Mouse (Mus musculus) MEL (cell line): ENCODE data around the gene AC124502.3.

Source experiments
- CTCF ChIP-seq, 3 experiments: IDR thresholded peaks in 2 of 3; conservative IDR thresholded peaks in 1 of 3; 2 replicates each; pipeline ENCODE4 v1.5.1; 2011 to 2012; ENCODE audit warnings: low read length in 3 of 3, low read depth in 2 of 3, mild to moderate bottlenecking in 2 of 3, improper control_type of control experiment in 1 of 3, inconsistent platforms in 1 of 3, mixed read lengths in 1 of 3, moderate library complexity in 1 of 3; ENCODE audit not compliant: control insufficient read depth in 1 of 3, insufficient read depth in 1 of 3, poor library complexity in 1 of 3, severe bottlenecking in 1 of 3
- EP300 ChIP-seq, 2 experiments: IDR thresholded peaks; 2 replicates each; pipeline ENCODE4 v1.6.1; 2011; ENCODE audit warnings: improper control_type of control experiment in 2 of 2, low read length in 2 of 2, low read depth in 1 of 2, mild to moderate bottlenecking in 1 of 2
- GATA1 ChIP-seq: IDR thresholded peaks from 2 replicates; pipeline ENCODE4 v1.6.1; 2011; ENCODE audit warnings: low read depth, low read length, improper control_type of control experiment
- HCFC1 ChIP-seq: IDR thresholded peaks from 2 replicates; pipeline ENCODE4 v1.6.1; 2012; ENCODE audit warnings: low read depth, mild to moderate bottlenecking, inconsistent platforms, low read length, improper control_type of control experiment, moderate library complexity
- MAX ChIP-seq: IDR thresholded peaks from 2 replicates; pipeline ENCODE4 v1.6.1; 2011; ENCODE audit warnings: low read length, improper control_type of control experiment
- POLR2A ChIP-seq, 2 experiments: IDR thresholded peaks; 2 replicates each; pipeline ENCODE4 v1.6.1; 2011 to 2012; ENCODE audit warnings: low read length in 2 of 2, mild to moderate bottlenecking in 2 of 2, control low read depth in 1 of 2, improper control_type of control experiment in 1 of 2, low read depth in 1 of 2, moderate library complexity in 1 of 2; ENCODE audit not compliant: control insufficient read depth in 1 of 2, insufficient read depth in 1 of 2, poor library complexity in 1 of 2
- TAL1 ChIP-seq: IDR thresholded peaks from 2 replicates; pipeline ENCODE4 v1.6.1; 2012; ENCODE audit warnings: mild to moderate bottlenecking, inconsistent platforms, low read length, moderate library complexity, mixed read lengths
- USF1 ChIP-seq: IDR thresholded peaks from 2 replicates; pipeline ENCODE4 v1.6.1; 2014; ENCODE audit warnings: low read depth, mild to moderate bottlenecking, inconsistent platforms, low read length, improper control_type of control experiment, moderate library complexity
- USF2 ChIP-seq, 2 experiments: IDR thresholded peaks; 2 replicates each; pipeline ENCODE4 v1.6.1; 2011 to 2012; ENCODE audit warnings: improper control_type of control experiment in 2 of 2, low read length in 2 of 2, borderline replicate concordance in 1 of 2, inconsistent platforms in 1 of 2, low read depth in 1 of 2, mild to moderate bottlenecking in 1 of 2; ENCODE audit not compliant: insufficient read depth in 1 of 2
- ZMIZ1 ChIP-seq: IDR thresholded peaks from 2 replicates; pipeline ENCODE4 v1.6.1; 2012; ENCODE audit warnings: low read depth, mild to moderate bottlenecking, inconsistent platforms, low read length, improper control_type of control experiment, moderate library complexity

GRCm38 (mm10) chr19:5021416-5021815 lies 17.3 kb upstream of the AC124502.3 start:
- TF ChIP-seq POLR2A (IDR thresholded peaks at IDR 0.05; ENCODE audit: control insufficient read depth in 1 of 2, insufficient read depth in 1 of 2, low read depth in 1 of 2, low read length in 2 of 2, poor library complexity in 1 of 2): no peak
- no peak for TF ChIP-seq TAL1
- no peak for TF ChIP-seq USF1
- TF ChIP-seq EP300 (IDR thresholded peaks at IDR 0.05; ENCODE audit: low read depth in 1 of 2, low read length in 2 of 2): no peak
- TF ChIP-seq MAX: no peak
- no peak for TF ChIP-seq CTCF (IDR thresholded peaks at IDR 0.05 in 2 of 3, conservative IDR thresholded peaks at IDR 0.05 in 1 of 3; ENCODE audit: control insufficient read depth in 1 of 3, insufficient read depth in 1 of 3, low read depth in 2 of 3, low read length in 3 of 3, poor library complexity in 1 of 3, severe bottlenecking in 1 of 3)
- TF ChIP-seq ZMIZ1: no peak
- TF ChIP-seq HCFC1: no peak
- no peak for TF ChIP-seq GATA1
- no peak for TF ChIP-seq USF2 (IDR thresholded peaks at IDR 0.05; ENCODE audit: borderline replicate concordance in 1 of 2, insufficient read depth in 1 of 2, low read depth in 1 of 2, low read length in 2 of 2)
